Mouse (Mus musculus): ENCODE results near the gene Erich2. TPM values are rescaled to one million over a fixed set of nuclear protein-coding genes. Genes with fewer than 3 reads are reported as not detected.

Gene Erich2
- total RNA-seq, 2 experiments from 2014 or later = 0.72 to 1.1 TPM

Other genes starting within 250 kb of the Erich2 start
- gene Sp5, start 33.9 kb upstream of the Erich2 start, total RNA-seq (2021) = under 1 TPM; 0.64 to 0.85 TPM
- 100 to 1,000 TPM; 248 to 268 TPM for gene Gad1, start 44.3 kb downstream of the Erich2 start, total RNA-seq (2021)
- gene Gorasp2, start 152.8 kb downstream of the Erich2 start, total RNA-seq (2021) = 100 to 1,000 TPM in 1 of 2 experiments, 10 to 100 TPM in 1; 95.0 to 103 TPM
- gene Gm26558, start 153.3 kb downstream of the Erich2 start, total RNA-seq (2021) = under 1 TPM in 1 of 2 experiments, not detected in 1; 0.48 TPM

All from layer of hippocampus, postnatal 14 days (tissue).